Mouse (Mus musculus): ENCODE data around the gene Olfr480. TPM values are rescaled to one million over a fixed set of nuclear protein-coding genes. Genes with fewer than 3 reads are reported as not detected.

The Olfr480 gene
- total RNA-seq (2014; rRNA removed): not detected in 2 replicates
- not detected in 2 replicates for polyA plus RNA-seq (2015; fragmentation: Nextera tagmentation; extraction: Ambion mirVana)

DNA sequence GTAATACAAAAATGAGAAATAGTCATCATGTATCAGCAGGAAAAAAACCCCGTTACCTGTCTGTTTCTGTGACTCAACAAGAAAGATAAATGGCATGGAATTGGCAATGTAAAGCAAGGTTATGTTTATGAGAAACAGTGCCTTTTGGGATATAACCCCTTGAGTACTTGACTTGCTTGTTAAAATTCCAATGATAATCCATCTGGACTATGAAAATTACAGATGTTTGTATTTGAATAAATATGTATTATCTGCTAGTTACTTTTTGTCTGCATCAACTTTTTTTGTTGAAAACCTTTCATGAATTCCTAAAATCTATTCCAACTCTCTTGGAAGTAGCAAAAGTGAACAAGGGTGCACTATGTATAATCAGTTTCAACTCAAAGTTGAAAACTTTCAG is at the start of gene Olfr480:
Gene Olfr480 (minus strand): TSS at position 101 of the 400 bp plus-strand sequence.
- Histone ChIP-seq H3K9me3 (ENCODE audit: low read length) (no peaks in the 10 kb centered on the region), H3K27ac (ENCODE audit: low read depth, low read length) (no peak within 1 kb of the TSS), H3K4me1 (ENCODE audit: insufficient read depth) (no peaks in the 10 kb centered on the region), H3K4me3 (ENCODE audit: low read depth, low read length) (no peak within 1 kb of the TSS), H3K27me3 (ENCODE audit: insufficient read depth, low read length) (no peaks in the 10 kb centered on the region), H3K9ac (no peak within 1 kb of the TSS), H3K36me3 (ENCODE audit: insufficient read depth) (no peaks in the 10 kb centered on the region), H3K4me2 (ENCODE audit: low read depth) (no peak within 1 kb of the TSS)
- no peak for TF ChIP-seq CTCF (IDR thresholded peaks at IDR 0.05; ENCODE audit: low read depth)
- WGBS: 91% methylated on average over 1 of the region's 1 CpGs
- ATAC-seq (no peak), DNase-seq (no peak)

DNA sequence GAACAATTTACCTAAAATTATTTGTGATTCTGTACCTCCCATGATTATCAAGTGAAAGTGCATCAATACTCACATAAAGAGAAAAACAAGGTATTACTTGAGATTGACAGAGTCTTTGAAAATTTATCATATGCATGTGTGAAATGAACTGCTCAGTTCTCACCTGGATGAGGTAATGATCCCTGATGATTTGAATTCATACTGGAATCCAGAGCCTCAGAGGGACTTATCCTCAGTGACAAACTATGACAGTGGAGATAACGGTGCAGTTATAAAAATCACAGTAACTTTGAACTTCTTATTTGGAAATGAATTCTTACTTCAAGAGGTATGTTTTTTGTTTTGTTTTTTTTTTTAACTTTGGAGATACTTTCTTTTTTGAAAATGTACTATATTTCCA is 33.4 kb upstream of the Olfr480 start, which contains the start of gene Olfr483:
Gene Olfr483 (plus strand): TSS at position 301 of the 400 bp plus-strand sequence.
- H3K4me2 ChIP-seq (ENCODE audit: low read depth): no peak within 1 kb of the TSS
- 87% methylated on average over 1 of the region's 1 CpGs for WGBS
- ATAC-seq (no peak), DNase-seq (no peak)
- H3K4me3 ChIP-seq (ENCODE audit: low read depth, low read length): no peak within 1 kb of the TSS
- no peaks in the 10 kb centered on the region for H3K27me3 ChIP-seq (ENCODE audit: insufficient read depth, low read length)
- H3K9me3 ChIP-seq (ENCODE audit: low read length): no peaks in the 10 kb centered on the region
- no peaks in the 10 kb centered on the region for H3K4me1 ChIP-seq (ENCODE audit: insufficient read depth)
- no peak within 1 kb of the TSS for H3K9ac ChIP-seq
- no peak within 1 kb of the TSS for H3K27ac ChIP-seq (ENCODE audit: low read depth, low read length)
- H3K36me3 ChIP-seq (ENCODE audit: insufficient read depth): no peaks in the 10 kb centered on the region
- TF ChIP-seq CTCF (IDR thresholded peaks at IDR 0.05; ENCODE audit: low read depth): no peak

DNA sequence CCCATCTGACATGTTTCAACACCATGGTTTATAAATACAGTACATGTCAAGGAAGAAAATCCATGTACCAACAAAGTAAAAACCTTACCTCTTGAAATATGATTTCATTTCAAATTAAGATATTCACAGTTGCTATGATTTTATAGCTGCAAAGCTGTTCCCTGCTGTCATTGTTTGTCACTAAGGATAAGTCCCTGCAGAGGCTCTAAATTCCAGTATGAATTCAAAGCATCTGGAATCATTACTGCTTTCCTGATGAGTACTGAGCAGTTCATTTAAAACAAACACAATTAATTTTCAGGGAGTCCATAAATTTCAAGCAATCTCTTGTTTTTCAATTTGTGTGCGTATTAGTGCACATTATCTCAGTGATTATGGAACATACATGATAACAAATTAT is 30.3 kb upstream of the Olfr480 start, which contains the start of gene Olfr482:
Gene Olfr482 (minus strand): TSS at position 101 of the 400 bp plus-strand sequence.
- Histone ChIP-seq H3K4me2 (ENCODE audit: low read depth) (no peak within 1 kb of the TSS), H3K36me3 (ENCODE audit: insufficient read depth) (no peaks in the 10 kb centered on the region), H3K9ac (no peak within 1 kb of the TSS), H3K9me3 (ENCODE audit: low read length) (no peaks in the 10 kb centered on the region), H3K27ac (ENCODE audit: low read depth, low read length) (no peak within 1 kb of the TSS), H3K4me1 (ENCODE audit: insufficient read depth) (no peaks in the 10 kb centered on the region), H3K27me3 (ENCODE audit: insufficient read depth, low read length) (no peaks in the 10 kb centered on the region), H3K4me3 (ENCODE audit: low read depth, low read length) (no peak within 1 kb of the TSS)
- no peak for TF ChIP-seq CTCF (IDR thresholded peaks at IDR 0.05; ENCODE audit: low read depth)
- ATAC-seq (no peak), DNase-seq (no peak)
- WGBS: 90% methylated on average over 1 of the region's 1 CpGs

GRCm38 (mm10) chr7:108079555-108079954 is 12.4 kb upstream of the Olfr480 start, which contains the start of gene Olfr481:
Olfr481 (plus strand) TSS chr7:108079855.
- no peaks in the 10 kb centered on the region for H3K36me3 ChIP-seq (ENCODE audit: insufficient read depth)
- no peaks in the 10 kb centered on the region for H3K9me3 ChIP-seq (ENCODE audit: low read length)
- H3K27me3 ChIP-seq (ENCODE audit: insufficient read depth, low read length): no peaks in the 10 kb centered on the region
- H3K9ac ChIP-seq: no peak within 1 kb of the TSS
- no peak within 1 kb of the TSS for H3K4me3 ChIP-seq (ENCODE audit: low read depth, low read length)
- H3K4me2 ChIP-seq (ENCODE audit: low read depth): no peak within 1 kb of the TSS
- no peak for TF ChIP-seq CTCF (IDR thresholded peaks at IDR 0.05; ENCODE audit: low read depth)
- ATAC-seq (no peak), DNase-seq (no peak)
- H3K27ac ChIP-seq (ENCODE audit: low read depth, low read length): no peak within 1 kb of the TSS
- H3K4me1 ChIP-seq (ENCODE audit: insufficient read depth): no peaks in the 10 kb centered on the region

DNA sequence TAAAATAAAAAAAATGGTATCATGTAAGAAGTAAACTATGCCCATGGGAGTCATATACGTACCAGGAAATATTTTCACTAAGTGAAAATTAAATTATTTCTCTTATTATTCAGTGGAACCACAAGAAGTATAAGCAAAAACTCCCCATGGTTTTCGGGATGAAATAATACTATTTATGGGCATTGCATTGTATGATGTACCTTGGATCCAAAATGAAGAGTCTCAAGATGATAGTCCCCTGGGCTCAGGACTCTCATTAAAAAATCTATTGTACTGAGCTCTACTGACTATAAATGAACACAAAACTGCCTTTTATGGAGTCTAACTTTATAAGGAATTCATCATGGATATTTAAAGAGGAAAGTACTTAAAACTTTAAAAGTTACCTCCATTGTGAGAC is 16.8 kb downstream of the Olfr480 start, which contains the start of gene Olfr479:
Gene Olfr479 (plus strand): TSS at position 301 of the 400 bp plus-strand sequence.
- H3K36me3 ChIP-seq (ENCODE audit: insufficient read depth): no peaks in the 10 kb centered on the region
- no peak within 1 kb of the TSS for H3K4me3 ChIP-seq (ENCODE audit: low read depth, low read length)
- 92% methylated on average over 2 of the region's 2 CpGs for WGBS
- no peak within 1 kb of the TSS for H3K27ac ChIP-seq (ENCODE audit: low read depth, low read length)
- H3K4me2 ChIP-seq (ENCODE audit: low read depth): no peak within 1 kb of the TSS
- ATAC-seq (no peak), DNase-seq (no peak)
- no peaks in the 10 kb centered on the region for H3K9me3 ChIP-seq (ENCODE audit: low read length)
- H3K27me3 ChIP-seq (ENCODE audit: insufficient read depth, low read length): no peaks in the 10 kb centered on the region
- H3K4me1 ChIP-seq (ENCODE audit: insufficient read depth): no peaks in the 10 kb centered on the region
- TF ChIP-seq CTCF (IDR thresholded peaks at IDR 0.05; ENCODE audit: low read depth): no peak
- H3K9ac ChIP-seq: no peak within 1 kb of the TSS

DNA sequence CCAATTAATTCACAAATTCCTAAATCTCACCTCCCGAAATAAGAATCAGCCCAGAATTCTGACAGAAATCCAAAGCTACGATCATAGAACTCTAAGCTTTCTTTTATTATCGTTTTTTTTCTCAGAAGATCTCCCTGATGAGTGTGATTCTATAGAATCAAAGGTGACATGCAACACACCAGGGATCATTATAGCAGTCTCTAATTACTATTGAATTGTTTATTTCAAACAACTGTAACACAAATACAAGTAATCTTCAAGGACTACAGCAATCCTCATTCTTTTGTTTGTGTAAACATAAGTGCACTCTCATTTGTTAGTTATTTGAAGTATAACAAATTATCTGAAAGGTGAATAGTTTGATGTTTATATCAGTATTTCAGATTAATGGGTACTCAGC is 33.3 kb downstream of the Olfr480 start, which contains the start of gene Olfr478:
Gene Olfr478 (minus strand): TSS at position 101 of the 400 bp plus-strand sequence.
- no peaks in the 10 kb centered on the region for H3K4me1 ChIP-seq (ENCODE audit: insufficient read depth)
- H3K9me3 ChIP-seq (ENCODE audit: low read length): no peaks in the 10 kb centered on the region
- no peak within 1 kb of the TSS for H3K27ac ChIP-seq (ENCODE audit: low read depth, low read length)
- WGBS: 78% methylated on average over 3 of the region's 3 CpGs
- H3K36me3 ChIP-seq (ENCODE audit: insufficient read depth): no peaks in the 10 kb centered on the region
- no peak within 1 kb of the TSS for H3K9ac ChIP-seq
- H3K4me3 ChIP-seq (ENCODE audit: low read depth, low read length): no peak within 1 kb of the TSS
- no peaks in the 10 kb centered on the region for H3K27me3 ChIP-seq (ENCODE audit: insufficient read depth, low read length)
- no peak for ATAC-seq
- no peak within 1 kb of the TSS for H3K4me2 ChIP-seq (ENCODE audit: low read depth)
- DNase-seq: no peak
- no peak for TF ChIP-seq CTCF (IDR thresholded peaks at IDR 0.05; ENCODE audit: low read depth)

Other genes with a start within 250 kb of the Olfr480 start
- not detected in 2 replicates for gene Olfr469, start 241.8 kb downstream of the Olfr480 start, total RNA-seq (2014; rRNA removed)
- not detected in 2 replicates for gene Olfr469, start 241.8 kb downstream of the Olfr480 start, polyA plus RNA-seq (2015; fragmentation: Nextera tagmentation; extraction: Ambion mirVana)
- gene Olfr470, start 219.9 kb downstream of the Olfr480 start, total RNA-seq (2014; rRNA removed): not detected in 2 replicates
- gene Olfr470, start 219.9 kb downstream of the Olfr480 start, polyA plus RNA-seq (2015; fragmentation: Nextera tagmentation; extraction: Ambion mirVana): not detected in 2 replicates
- not detected in 2 replicates for gene Olfr472, start 169.4 kb downstream of the Olfr480 start, total RNA-seq (2014; rRNA removed)
- gene Olfr472, start 169.4 kb downstream of the Olfr480 start, polyA plus RNA-seq (2015; fragmentation: Nextera tagmentation; extraction: Ambion mirVana): not detected in 2 replicates
- gene Olfr473, start 136.9 kb downstream of the Olfr480 start, total RNA-seq (2014; rRNA removed): not detected in 2 replicates
- not detected in 2 replicates for gene Olfr473, start 136.9 kb downstream of the Olfr480 start, polyA plus RNA-seq (2015; fragmentation: Nextera tagmentation; extraction: Ambion mirVana)
- gene Olfr474, start 112.7 kb downstream of the Olfr480 start, total RNA-seq (2014; rRNA removed): not detected in 2 replicates
- not detected in 2 replicates for gene Olfr474, start 112.7 kb downstream of the Olfr480 start, polyA plus RNA-seq (2015; fragmentation: Nextera tagmentation; extraction: Ambion mirVana)
- gene Olfr476, start 102.5 kb downstream of the Olfr480 start, total RNA-seq (2014; rRNA removed): not detected in 2 replicates
- gene Olfr476, start 102.5 kb downstream of the Olfr480 start, polyA plus RNA-seq (2015; fragmentation: Nextera tagmentation; extraction: Ambion mirVana): not detected in 2 replicates
- gene Olfr477, start 80.7 kb downstream of the Olfr480 start, total RNA-seq (2014; rRNA removed): not detected in 2 replicates
- not detected in 2 replicates for gene Olfr477, start 80.7 kb downstream of the Olfr480 start, polyA plus RNA-seq (2015; fragmentation: Nextera tagmentation; extraction: Ambion mirVana)
- gene Olfr478, start 33.4 kb downstream of the Olfr480 start, total RNA-seq (2014; rRNA removed): not detected in 2 replicates
- gene Olfr478, start 33.4 kb downstream of the Olfr480 start, polyA plus RNA-seq (2015; fragmentation: Nextera tagmentation; extraction: Ambion mirVana): not detected in 2 replicates
- not detected in 2 replicates for gene Olfr479, start 16.7 kb downstream of the Olfr480 start, total RNA-seq (2014; rRNA removed)
- not detected in 2 replicates for gene Olfr479, start 16.7 kb downstream of the Olfr480 start, polyA plus RNA-seq (2015; fragmentation: Nextera tagmentation; extraction: Ambion mirVana)
- gene Olfr481, start 12.5 kb upstream of the Olfr480 start, total RNA-seq (2014; rRNA removed): not detected in 2 replicates
- gene Olfr481, start 12.5 kb upstream of the Olfr480 start, polyA plus RNA-seq (2015; fragmentation: Nextera tagmentation; extraction: Ambion mirVana): not detected in 2 replicates
- not detected in 2 replicates for gene Olfr482, start 30.2 kb upstream of the Olfr480 start, total RNA-seq (2014; rRNA removed)
- 0.08 TPM in 1 of 2 replicates, not detected in the other for gene Olfr482, start 30.2 kb upstream of the Olfr480 start, polyA plus RNA-seq (2015; fragmentation: Nextera tagmentation; extraction: Ambion mirVana)
- not detected in 2 replicates for gene Olfr483, start 33.5 kb upstream of the Olfr480 start, total RNA-seq (2014; rRNA removed)
- not detected in 2 replicates for gene Olfr483, start 33.5 kb upstream of the Olfr480 start, polyA plus RNA-seq (2015; fragmentation: Nextera tagmentation; extraction: Ambion mirVana)
- gene Olfr484, start 60.1 kb upstream of the Olfr480 start, total RNA-seq (2014; rRNA removed): not detected in 2 replicates
- gene Olfr484, start 60.1 kb upstream of the Olfr480 start, polyA plus RNA-seq (2015; fragmentation: Nextera tagmentation; extraction: Ambion mirVana): not detected in 2 replicates
- not detected in 2 replicates for gene Olfr485, start 92.5 kb upstream of the Olfr480 start, total RNA-seq (2014; rRNA removed)
- not detected in 2 replicates for gene Olfr485, start 92.5 kb upstream of the Olfr480 start, polyA plus RNA-seq (2015; fragmentation: Nextera tagmentation; extraction: Ambion mirVana)
- gene Olfr486, start 105.4 kb upstream of the Olfr480 start, total RNA-seq (2014; rRNA removed): not detected in 2 replicates
- gene Olfr486, start 105.4 kb upstream of the Olfr480 start, polyA plus RNA-seq (2015; fragmentation: Nextera tagmentation; extraction: Ambion mirVana): not detected in 2 replicates
- not detected in 2 replicates for gene Olfr487, start 147.3 kb upstream of the Olfr480 start, total RNA-seq (2014; rRNA removed)
- not detected in 2 replicates for gene Olfr487, start 147.3 kb upstream of the Olfr480 start, polyA plus RNA-seq (2015; fragmentation: Nextera tagmentation; extraction: Ambion mirVana)
- gene Olfr488, start 191.0 kb upstream of the Olfr480 start, total RNA-seq (2014; rRNA removed): not detected in 2 replicates
- gene Olfr488, start 191.0 kb upstream of the Olfr480 start, polyA plus RNA-seq (2015; fragmentation: Nextera tagmentation; extraction: Ambion mirVana): not detected in 2 replicates
- not detected in 2 replicates for gene Olfr490, start 221.6 kb upstream of the Olfr480 start, total RNA-seq (2014; rRNA removed)
- gene Olfr490, start 221.6 kb upstream of the Olfr480 start, polyA plus RNA-seq (2015; fragmentation: Nextera tagmentation; extraction: Ambion mirVana): not detected in 2 replicates
- not detected in 2 replicates for gene Olfr491, start 246.1 kb upstream of the Olfr480 start, total RNA-seq (2014; rRNA removed)
- not detected in 2 replicates for gene Olfr491, start 246.1 kb upstream of the Olfr480 start, polyA plus RNA-seq (2015; fragmentation: Nextera tagmentation; extraction: Ambion mirVana)

Data from forebrain, postnatal 0 days (tissue).